Mouse (Mus musculus): ENCODE results near the gene Il6st.

The Il6st gene

DNA sequence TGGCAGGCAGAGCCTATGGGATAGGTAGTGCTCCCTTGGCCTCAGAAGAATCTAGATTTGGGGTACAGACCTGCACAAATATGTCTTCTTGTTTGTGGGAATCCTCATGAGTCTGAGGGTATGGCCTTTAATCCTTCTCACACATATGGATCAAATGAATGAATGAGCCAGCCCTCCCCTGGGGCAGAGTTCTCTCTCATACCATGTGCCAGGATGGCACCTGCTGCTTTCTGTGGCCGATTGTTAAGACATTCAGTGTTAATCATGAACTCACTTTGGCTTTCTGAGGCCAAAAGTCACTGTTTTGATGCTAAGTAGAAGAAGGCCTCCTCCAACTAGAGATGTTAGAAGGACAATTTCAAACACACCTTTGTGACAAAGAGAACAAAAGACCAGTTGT, 63.3 kb downstream of the Il6st start:
- DNase-seq (ENCODE audit: low read depth): no peak

DNA sequence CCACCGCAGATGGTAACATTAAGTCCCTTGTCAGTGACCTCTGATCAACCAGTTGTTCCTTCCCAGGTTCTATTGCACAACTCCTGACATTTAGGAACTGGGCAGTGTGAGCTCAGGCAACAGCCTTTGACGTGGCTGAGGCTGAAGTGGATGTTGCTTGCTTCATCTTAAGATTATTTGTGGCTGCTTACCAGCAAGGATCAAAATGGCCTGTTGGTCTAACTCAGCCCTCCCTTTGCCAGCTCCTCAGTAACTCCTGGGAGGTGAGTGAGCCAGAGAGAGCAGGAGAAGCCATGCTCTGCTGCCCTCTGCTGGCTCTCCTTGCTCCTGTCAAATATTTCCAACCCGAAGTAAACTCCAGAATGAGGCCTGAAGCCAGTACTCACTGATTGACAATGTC, 66.0 kb downstream of the Il6st start:
- peak; percentile 89 for DNase-seq (ENCODE audit: low read depth)

DNA sequence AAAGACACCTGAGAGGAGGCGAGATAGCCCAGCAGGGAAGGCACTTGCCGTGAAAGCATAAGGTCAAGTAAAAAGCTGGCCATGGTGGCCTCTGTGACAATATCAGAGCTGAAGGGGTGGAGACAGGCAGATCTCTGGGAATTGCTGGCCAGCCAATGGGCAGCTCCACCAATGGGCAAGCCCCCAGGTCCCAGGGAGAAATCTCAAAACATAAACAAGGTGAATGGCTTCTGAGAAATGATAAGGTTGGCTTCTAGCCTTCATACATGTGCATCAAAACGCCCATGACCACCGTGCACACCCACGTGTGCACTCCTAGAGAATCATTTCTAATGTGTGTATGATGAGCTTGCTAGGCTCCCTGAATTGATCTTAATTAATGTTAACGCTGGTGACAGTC, 68.4 kb downstream of the Il6st start:
- no peak for DNase-seq (ENCODE audit: low read depth)

DNA sequence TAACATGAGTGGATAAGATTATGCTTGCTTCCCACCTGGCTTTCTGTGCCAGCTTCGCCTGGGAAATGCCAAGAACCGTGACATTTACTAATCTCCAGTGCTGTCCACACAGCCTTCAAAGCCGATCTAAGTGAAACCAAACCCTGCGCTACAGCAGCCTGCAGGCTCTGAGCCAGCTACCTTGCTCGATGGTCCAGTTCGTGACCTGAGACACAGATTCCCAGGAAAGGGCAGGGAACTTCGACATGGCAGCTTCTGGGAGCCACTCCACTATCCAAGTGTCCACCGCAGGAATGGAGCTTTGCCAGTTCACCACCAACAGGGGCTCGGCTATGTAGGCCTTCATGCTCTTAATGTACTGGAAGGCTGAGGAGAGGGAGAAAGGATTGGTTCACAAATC, 69.7 kb downstream of the Il6st start:
- DNase-seq (ENCODE audit: low read depth): no peak

DNA sequence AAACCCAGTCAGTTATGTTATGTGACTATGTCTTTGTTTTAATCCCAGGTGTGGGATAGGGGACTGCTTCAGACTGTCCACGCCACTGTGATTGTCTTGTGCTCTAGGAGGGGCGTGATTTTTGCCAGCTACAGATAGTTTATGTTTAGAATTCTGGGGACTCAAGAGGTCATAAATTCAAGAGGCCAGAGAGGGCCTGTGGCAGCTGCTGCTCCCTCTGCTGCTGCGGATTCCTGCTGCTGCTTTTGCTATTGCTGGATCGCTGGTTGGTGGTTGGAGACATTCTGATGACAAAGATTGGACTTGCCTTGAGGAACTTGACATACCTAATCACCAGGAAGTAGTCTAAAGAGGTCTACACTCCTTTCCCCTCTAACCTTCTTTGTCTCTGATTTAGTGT, 72.7 kb downstream of the Il6st start:
- DNase-seq (ENCODE audit: low read depth): no peak

DNA sequence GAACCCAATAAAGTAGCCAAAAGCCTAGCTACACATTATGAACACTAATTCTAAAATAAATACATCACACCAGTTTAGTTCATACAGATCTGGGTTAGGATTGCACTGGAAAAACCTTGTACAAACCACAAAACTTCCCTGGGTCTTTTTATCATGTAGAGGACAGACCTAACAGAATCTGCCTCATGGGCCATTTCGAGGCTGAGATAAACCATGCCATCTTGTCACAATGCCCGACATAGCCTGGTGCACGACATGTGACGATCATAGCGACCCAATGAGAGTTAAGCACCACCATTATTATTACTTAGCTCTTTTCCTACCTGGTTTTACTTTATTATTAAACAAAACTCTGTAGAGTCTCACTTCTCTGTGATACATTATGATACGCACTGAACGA, 73.2 kb downstream of the Il6st start:
- no peak for DNase-seq (ENCODE audit: low read depth)

DNA sequence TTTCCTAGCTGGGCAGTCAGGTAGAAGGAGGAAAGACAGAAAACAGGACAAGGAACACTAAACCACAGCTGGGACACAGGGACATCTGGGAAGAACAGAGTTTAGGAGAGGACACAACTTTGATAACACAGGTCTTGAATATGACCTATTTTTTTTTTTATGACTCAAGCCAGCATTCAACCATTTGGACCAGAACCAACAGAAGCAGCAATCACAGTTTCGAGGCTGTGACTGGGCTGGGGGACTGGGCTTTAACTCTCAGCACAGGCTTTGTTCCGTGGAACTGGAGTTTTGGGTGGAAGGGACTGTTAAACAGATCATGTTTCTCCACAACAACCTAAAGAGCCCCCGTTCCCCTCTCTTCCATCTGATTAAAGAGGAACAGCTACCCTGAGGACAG, 76.7 kb downstream of the Il6st start:
- no peak for DNase-seq (ENCODE audit: low read depth)

DNA sequence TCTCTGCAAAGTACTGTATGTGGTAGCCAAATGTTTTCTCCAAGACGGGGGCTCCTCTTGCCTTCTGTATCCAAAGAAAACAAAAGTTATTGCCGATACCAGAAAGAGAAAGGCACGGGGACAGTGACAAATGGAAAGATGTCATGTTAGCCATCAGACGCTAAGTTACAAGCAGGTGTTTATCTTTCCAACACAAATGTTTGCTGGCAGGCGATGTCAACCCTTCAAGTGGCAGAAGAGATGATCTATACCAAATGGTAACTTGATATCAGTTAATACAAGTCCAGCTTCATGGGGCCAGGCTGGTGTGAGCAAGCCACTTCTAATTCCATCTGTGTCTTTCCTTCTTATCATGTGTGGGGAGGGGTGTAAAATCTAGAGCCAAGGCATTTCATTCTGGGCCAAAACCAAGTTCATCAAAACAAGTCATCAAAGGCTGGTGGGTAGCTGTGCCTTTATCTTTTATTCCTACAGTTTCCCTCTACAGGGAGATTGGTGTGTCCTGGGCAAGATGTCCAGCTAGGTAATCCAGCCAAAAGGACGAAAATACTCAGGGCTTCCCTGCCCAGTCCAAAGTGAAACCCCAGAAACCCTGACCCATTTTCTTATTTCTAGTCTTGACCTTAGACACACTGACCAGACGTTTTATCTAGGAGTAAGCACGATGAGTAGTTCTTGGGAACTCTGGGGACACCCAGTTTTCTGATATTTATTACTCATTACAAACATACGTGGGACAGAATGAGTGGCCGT, 77.5 kb downstream of the Il6st start:
- DNase-seq (ENCODE audit: low read depth): no peak

DNA sequence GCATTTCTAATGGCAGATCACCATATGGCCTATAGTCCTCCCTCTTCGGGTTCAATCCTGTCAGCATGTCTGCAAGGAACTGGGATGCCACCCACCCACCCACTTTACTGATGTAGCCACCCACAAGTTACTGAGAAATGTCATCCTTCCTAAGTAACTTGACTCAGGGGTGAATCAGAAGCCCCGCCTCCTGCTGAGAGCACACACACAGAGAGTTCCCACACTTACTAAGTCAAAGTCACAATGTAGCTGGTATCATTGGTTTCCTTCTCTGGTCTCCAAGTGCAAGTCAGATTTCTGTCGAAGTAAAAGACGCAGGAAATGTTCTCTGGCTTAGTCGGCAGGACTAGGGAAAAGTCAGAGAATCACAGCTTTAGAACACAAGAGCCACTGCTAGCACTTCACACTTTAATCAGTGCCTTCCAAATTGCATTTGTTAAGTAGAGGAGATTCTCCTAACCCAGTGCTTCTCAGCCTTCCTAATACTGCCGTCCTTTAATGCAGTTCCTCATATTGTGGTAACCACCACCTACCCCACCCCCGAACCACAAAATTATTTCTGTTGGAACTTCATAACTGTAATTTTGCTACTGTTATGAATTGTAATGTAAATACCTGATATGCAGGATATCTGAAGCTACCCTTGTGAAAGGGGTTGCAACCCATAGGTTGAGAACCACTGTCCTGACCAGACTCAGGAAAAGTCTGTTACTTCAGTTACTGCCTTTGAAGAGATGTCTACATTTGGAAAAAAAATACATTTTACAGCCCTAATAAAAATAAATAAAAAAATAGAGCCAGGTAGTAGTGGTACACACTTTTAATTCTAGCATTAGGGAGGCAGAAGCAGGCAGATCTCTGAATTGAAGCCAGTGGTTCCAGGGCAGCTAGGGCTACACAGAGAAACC, 88.0 kb downstream of the Il6st start:
- DNase-seq (ENCODE audit: low read depth): no peak

DNA sequence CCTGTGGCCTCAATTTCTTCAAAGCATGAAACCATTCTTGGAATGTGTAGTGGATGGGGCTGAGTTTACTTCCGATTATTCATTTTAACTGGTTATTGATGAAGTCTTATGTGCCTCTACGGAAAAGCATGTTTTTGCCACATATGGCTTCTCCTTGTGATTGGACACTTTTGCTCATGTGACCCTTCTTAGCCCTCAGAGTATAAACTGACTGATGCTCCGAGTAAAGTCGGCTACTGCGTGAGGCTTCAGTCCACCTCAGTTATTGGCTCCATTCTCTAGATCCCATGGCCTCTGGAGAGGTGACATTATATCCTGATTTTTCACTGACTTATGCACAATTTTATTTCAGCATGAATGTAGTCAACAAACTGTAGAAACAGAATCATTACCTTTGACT, 89.4 kb downstream of the Il6st start:
- DNase-seq (ENCODE audit: low read depth): no peak

DNA sequence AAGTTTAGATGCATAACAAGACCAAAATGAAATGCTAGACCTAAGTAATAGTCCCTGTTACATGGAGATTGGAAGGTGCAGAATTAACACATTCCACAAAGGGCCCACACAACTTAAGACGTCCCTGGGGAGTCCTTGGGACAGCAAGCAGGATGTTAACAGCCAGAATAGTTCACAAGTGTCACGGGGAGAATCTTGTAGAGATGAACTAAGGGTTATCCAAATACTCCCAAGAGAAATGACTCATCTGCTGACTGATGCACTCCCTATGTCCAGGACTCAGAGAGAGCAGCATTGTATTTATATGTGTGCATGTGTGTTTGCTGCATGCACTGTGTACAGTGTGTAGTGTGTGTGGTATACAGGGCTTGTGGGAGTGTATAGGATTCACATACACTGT, 92.6 kb downstream of the Il6st start:
- DNase-seq (ENCODE audit: low read depth): peak; percentile 8

All from NIH3T3 (cell line).